Mouse (Mus musculus): ENCODE results near the gene Ttll5.

DNA sequence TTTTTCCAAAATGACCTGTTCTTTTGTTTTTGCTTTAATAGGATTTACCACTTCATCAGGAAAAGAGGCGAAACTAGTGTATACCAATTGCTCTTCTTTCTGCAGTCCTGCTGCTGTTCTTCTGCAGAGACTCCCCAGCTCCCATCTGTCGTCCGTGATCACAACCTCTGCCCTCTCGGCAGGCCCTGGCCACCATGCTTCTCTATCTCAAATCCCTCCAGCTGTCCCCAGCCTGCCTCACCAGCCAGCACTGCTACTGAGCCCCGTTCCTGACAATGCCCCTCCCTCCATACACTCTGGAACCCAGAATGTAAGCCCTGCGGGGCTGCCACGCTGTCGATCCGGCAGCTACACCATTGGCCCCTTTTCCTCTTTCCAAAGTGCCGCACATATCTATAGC, 108.8 kb downstream of the Ttll5 start:
- no peak for TF ChIP-seq CTCF (IDR thresholded peaks at IDR 0.05)
- no peak for TF ChIP-seq POLR2A (IDR thresholded peaks at IDR 0.05; ENCODE audit: insufficient read depth, low read depth, low read length)
- TF ChIP-seq EP300 (IDR thresholded peaks at IDR 0.05; ENCODE audit: insufficient read depth, low read depth, low read length) = no peak
